Mouse (Mus musculus) frontal cortex, postnatal 10 days (tissue): Measurements from ENCODE around the gene Eif2s3x.
"Not testable (repeated sequence)": the region's sequence is repeated elsewhere in the genome, so short reads cannot be mapped to it uniquely, and the experiment has no call there.

ENCODE experiments used
- DNase-seq, 2 experiments: peaks; one replicate each; pipeline ENCODE4 v3.0.0; 2022; ENCODE audit warnings: low spot score in 2 of 2, mixed read lengths in 1 of 2

Gene Eif2s3x

DNA sequence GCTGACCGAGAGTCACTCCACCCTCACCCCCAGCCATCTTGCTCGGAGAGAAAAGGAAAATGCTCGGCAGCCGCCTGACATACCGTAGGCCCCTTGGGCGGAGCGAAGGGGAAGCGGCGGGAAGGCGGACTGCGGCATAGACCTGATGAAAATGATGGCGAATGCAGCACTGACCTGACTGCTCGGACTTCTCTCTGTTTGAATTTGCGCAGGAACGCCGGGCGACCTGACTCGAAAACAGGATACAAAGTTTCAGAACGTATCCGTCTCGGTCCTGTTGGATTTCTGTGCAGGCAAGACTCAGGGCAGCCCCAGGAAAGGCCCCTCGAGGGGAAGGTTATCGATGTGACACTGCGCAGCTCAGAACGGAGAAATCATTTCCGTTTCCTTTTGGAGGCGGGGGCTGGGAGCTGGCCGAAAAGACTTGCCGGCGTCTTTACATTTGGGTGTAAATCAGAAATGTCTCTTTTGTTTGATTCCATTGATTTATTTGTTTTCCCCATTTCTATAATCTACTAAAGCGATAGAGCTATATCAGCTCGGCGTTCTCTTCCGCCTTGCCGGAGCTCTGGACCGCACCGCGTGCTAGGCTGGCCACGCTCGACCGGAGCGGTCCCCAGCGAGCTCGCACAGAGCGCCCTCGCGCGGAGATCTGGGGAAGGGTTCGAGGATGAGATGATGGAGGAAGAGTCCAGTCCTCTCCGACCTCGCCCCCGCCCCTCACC lies at the start of gene Eif2s3x:
Eif2s3x (minus strand) TSS at position 266 of the 725 bp plus-strand sequence.
- peak; percentile 56 to 89 for DNase-seq

DNA sequence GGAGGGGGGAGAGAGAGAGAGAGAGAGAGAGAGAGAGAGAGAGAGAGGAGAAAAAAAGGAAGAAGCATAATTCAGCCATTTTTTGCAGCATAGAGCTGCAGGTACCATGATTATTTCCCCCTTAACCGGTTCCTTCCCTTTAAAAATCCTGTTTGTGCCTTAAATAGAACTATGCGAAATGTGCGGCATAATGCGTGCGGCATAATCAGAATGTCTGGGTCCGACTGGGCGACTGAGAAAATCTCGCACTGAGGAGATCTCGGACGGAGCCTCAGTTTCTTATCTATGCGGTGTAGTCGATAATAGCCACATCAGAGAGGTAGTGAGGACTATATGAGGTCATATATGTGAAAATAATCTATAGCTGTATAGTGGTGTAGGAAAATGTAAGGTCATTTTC lies 22.9 kb upstream of the Eif2s3x start:
- peak in 1 of 2 experiments; percentile 4 for DNase-seq

DNA sequence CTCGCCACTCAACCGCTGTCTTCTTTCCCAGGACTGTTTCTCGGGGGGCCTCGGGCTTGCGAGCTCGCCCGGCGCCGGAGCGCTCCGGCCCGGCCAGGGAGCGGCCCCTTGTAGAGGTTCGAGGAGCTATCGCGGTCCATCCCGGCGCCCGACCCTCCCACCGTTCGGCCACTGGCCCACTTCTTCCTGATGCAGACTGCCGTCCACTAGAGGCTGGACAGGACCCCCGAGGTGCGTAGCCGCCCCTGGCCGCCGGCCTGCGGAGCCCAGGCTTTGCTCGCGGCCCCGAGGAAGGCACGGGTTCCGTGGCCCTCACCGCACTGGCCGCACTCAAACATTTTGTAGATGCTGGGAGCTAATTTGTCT lies 22.5 kb upstream of the Eif2s3x start:
- peak in 1 of 2 experiments; percentile 5 for DNase-seq

DNA sequence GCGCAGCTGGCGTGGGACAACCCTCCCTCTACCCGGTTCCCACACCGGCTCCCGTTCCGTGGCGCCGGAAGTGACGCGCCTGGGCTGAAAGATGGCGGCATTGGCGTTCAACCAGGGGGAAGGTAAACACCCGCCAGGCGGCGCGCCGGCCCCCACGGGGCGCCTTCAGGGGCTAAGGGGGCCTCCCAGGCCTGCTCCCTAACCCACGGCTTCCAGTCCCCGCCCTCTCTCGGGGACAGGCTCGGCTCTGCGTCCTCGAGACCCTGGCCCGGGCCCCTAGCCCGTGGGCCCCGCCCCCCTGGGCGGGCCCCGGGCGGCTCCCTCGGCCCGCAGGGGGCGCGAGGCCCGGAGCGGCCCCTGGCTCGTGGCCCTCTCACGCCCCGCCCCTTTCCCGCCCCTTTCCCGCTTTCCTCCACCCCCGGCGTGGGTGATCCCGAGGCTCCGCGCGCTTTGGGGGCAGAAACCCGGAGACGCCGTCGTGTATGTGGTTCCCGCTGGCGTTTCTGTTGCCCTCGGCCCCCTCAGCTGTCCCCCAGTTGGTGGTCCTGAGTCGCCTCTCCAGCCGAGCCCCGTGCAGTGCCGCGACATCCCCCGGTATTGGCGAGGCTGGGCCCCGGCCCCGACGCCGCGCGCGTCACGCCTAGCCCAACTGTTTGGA lies 22.0 kb upstream of the Eif2s3x start, which contains the start of gene Klhl15:
Klhl15 (plus strand) TSS at position 68 of the 658 bp plus-strand sequence.
- peak; percentile 67 to 83 for DNase-seq

DNA sequence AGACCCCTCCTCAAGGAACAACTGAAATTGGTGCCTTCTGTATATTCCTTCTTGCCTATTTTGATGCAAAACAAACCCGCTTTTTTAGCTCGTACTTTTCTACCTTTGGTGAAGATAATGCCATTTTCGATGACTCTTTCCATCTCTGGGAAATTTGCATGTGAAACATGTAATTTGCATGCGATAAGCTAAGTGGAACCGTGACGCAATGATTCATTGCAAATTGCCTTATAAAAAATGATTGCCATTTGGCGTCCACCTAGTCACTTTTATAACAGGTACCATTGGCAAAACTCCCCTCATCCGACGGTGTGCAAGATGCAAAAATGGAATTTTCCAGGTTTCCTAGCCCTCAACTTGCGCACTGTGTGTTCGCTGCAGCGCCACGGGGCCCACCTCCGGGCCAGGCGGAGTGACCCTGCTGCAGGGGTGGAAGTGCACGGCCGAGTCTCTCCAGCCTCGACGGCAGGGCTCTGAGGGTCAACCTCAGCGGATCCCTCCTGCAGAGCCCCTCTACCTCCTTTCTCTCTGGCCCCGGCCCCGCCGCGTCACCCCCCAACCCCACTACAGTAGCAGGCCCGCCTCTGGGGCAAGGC lies 21.4 kb upstream of the Eif2s3x start:
- peak in 1 of 2 experiments; percentile 5 for DNase-seq

DNA sequence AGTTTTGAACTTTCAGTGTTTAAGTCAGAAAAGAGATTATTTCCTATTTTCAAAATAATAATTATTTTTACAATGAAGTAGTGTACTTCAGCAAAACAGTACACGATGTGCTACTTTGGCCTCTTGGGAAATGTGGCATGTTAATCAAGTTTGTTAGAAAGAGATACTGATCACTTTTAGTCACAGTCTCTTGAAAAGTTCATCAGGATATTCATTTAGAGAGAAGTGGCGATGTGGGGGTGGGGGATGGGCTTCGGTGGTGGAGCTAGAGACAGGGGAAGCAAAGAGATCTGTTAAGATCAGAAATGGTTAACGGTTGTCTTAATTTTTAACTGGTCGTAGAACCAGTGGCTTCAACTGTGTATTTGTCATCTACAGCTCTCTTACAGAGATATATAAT lies 20.8 kb upstream of the Eif2s3x start:
- no peak for DNase-seq

DNA sequence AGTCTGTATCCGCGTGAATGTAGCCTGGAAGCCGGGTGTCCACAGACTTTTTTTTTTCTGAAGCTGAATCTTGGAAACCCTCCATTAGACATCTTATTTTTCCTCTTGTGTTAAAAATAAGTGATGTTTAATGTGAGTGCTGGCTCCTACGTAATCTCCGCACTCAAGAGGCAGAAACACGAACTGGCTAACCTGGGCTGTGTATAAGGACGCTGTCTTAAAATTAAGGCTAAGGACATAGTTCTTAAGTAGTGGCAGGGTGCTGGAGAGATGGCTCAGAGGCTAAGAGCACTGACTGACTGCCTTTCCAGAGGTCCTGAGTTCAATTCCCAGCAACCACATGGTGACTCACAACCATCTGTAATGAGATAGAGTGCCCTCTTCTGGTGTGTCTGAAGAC lies 722 bp upstream of the Eif2s3x start:
- DNase-seq, result no peak

DNA sequence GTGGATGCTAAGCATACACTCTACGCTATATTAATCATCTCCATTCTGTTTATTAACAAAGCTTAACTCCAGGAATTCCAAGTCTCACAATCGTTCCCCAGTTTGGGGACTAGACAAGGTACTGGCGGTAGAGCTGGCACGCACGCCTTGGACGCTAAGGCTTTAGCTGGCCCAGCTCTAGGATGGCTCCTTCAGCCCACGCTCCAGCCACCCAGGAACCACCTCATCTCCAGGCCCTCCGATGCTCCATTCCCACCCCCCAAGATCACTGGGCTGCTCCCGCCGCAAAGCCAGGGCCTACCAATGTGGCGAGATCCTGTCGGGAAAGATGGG lies 432 bp downstream of the Eif2s3x start:
- DNase-seq, result no peak

DNA sequence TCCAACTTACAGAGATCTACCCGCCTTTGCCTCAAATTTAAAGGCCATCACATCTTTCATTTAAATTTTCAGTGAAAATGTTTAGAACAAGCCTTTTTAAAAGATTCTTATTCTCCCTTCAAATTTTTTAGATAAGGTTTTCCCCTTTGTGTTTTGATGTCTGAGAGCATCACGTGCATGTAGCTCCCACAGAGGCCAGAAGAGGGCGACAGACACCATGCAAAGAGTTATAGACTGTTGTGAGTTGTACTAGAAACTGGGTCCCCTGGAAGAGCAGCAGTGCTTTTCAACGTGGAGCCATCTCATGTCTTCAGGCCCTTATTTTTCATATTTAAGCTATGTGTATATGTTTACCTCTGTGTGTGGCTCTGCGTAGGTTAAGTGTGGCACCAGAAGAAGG lies 14.9 kb downstream of the Eif2s3x start:
- peak in 1 of 2 experiments; percentile 26 for DNase-seq

DNA sequence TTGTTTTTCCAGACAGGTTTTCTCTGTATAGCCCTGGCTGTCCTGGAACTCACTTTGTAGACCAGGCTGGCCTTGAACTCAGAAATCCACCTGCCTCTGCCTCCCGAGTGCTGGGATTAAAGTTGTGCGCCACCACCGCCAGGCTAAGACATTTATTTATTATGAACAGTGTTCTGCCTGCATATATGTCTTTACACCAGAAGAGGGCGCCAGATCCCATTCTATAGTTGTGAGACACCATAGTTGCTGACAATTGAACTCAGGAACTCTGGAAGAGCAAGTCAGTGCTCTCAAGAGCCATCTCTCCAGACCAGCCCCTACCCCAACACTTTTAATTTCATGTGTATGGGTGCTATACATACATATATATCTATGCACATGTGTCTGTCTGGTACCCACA lies 18.8 kb downstream of the Eif2s3x start:
- not testable (repeated sequence) for DNase-seq

DNA sequence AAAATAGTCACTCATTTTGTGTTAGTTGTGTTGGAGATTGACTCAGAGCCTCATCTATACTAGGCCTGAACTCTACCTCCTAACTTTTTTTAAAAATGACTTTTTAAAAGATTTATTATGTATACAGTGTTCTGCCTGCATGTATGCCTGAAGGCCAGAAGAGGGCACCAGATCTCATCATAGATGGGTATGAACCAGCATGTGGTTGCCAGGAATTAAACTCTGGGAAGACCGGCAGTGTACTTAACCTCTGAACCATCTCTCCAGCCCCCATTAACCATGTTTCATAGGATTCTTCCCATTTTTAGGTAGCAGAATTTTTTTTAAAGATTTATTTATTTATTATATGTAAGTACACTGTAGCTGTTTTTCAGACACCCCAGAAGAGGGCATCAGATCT lies 27.5 kb downstream of the Eif2s3x start:
- DNase-seq, result no peak

DNA sequence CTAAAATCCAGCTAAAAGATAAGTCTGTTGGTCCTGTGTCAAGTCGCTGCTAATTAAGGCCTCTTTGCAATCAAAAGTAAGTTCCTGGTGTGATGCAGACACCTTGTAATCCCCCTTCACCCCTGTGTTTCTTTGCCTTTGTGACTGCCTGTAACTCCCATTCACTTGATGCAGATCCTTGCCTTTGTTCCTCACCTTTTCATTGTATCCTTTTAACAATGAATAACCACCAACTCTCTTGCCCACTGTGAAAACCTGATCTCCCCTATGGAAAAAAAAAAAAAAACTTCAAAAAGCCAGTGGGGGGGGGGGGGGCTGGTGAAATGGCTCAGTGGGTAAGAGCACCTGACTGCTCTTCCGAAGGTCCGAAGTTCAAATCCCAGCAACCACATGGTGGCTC lies 28.8 kb downstream of the Eif2s3x start:
- DNase-seq, result no peak

DNA sequence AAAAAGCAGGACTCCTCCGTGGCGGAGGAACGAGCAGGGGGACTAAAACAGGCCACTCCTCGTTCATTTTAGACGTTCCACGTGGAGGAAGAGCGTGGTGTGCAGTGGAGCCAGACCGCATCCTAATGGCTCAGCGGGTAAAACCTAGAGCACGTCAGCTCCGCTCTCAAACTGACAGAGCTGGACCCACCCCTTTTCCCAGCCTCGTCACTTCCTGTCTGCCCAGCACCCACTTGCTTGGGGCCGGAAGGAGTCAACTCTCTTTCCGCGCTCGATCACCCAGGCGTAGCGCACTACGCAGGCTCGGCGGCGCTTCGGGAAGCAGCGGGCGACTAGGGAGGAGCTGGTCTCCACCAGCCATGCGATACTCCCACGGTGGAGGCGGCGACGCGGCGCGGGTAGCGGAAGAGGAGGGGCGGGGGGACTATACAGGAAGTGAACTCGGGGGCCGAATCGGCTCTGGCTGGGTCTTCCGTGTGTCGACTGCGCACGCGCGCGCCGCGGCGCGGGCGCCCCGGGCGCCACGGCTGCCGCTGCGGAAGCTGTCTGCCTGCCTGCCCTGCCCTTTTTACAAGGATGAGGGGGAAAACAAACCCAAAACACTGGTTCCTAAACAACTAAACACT lies 34.8 kb downstream of the Eif2s3x start:
- DNase-seq, result peak; percentile 86 to 95

DNA sequence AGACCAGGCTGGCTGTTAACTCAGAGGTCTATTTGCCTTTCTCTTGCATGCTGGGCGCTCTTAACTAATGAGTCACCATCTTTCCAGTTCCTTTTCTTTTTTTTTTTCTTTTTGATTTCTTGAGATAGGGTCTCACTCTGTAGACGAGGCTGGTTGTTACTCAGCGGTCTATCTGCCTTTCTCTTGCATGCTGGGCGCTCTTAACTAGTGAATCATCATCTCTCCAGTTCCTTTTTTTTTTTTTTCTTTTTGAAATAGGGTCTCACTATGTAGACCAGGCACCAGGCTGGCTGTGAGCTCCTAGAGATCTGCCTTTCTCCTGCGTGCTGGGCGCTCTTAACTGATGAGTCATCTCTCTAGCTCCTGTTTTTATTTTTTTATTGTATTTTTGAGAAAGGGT lies 43.3 kb downstream of the Eif2s3x start:
- no peak for DNase-seq

DNA sequence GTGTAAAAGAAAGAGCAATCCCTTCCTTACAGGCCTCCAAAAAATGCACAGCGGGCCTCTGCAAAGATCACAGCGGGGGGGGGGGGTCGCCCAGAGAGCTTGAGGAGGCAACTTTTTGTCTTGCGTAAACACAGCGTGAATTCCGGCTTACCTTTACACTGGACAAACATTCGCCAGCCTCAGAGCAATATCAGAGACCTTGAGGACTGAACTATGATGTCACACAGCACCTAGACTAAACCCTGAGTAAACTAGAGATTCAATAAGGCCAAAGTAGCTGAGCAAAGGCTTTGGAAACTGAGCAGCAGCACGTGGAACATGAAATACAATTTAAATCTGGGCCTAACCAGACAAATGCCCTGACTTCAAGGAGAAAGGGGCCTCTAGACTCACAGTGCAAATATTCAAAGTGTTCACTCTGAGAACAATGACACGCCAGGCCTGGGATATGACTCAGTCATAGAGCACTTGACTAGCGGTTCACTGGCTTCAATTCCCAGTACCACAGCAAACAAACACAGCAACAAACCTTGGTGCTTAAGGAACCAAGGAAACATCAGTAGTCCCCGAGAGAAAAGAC lies 60.3 kb downstream of the Eif2s3x start:
- no peak for DNase-seq

DNA sequence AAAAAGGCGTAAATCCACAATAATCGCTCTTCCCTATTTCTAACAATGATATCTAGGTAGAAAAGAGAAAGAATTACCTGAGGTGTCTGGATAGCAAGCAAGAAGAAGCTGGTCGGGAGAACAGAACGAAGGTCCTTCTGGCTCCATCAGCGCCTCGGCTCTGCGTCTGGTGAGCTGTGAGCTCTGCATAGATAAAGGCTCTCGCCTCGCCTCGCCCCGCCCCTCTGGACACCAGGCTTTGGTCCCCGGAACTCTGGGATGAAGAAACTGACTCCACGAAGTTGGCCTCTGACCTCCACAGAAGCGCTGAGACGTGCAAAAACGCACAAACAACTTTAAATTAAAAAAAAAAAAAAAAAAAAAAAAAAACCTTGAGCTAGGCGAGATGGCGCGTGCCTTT lies 62.2 kb downstream of the Eif2s3x start:
- DNase-seq, result no peak

DNA sequence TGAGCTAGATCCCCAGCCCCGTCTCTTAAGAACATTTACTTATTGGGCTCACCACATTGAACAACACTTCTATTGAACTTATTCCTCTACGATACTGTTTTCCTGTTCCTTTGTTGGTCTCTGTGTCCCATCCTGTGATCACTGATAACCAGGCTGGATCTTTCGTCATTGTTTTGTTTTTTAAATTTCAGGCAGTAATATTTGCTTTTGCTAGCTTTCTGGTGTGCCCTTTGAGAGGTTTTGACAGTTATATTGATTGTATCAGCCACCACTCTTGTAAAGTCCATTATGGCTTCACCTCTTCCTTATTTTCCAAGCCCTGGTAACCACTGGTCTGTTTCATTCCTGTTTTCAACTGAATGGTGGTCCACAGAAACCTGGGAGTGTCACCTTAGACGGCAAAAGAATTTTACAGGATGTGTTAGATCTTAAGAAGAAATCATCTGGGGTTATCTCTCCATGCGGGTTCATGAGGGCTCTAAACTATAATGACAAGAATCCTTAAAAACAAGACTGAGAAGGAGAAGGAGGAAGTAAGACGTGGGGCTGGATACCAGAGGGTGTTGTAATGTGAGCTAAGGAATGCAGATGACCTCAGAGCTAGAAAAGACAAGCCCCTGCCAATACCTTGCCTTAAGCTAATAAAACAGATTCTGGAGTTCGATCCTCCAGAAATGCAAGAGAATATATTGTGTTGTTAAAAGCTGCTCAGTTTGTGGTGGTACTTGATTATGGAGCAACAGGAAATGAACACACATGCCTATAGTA lies 70.5 kb downstream of the Eif2s3x start:
- DNase-seq, result no peak

DNA sequence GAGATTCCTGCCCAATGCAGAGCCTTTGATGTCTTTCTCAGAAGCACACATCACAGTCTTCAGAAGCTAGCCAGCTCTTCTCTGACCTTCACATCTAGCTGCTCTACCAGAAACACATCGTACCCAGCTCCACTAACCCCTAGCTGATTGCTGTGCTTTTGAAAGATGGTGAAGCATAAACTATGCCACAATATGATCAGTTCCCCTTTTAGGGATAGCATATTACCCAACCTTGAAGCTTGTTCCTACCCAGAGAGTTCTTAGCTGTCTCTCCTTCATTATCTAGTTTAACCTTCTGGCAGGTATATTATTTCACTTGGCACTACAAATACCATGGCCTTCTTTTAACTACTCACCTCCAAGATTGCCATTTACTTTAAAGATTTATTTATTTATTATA lies 72.6 kb downstream of the Eif2s3x start:
- DNase-seq, result no peak
